Mouse (Mus musculus): ENCODE results near the gene Catsper2. TPM values are rescaled to one million over a fixed set of nuclear protein-coding genes. Genes with fewer than 3 reads are reported as not detected.
A peak's percentile ranks its signal among the peaks of the same experiment; 100 is the strongest.
"Not testable (repeated sequence)": the region's sequence is repeated elsewhere in the genome, so short reads cannot be mapped to it uniquely, and the experiment has no call there.

Gene Catsper2
- polyA plus RNA-seq, 1 experiment from 2014 or later: 3.8 TPM

DNA sequence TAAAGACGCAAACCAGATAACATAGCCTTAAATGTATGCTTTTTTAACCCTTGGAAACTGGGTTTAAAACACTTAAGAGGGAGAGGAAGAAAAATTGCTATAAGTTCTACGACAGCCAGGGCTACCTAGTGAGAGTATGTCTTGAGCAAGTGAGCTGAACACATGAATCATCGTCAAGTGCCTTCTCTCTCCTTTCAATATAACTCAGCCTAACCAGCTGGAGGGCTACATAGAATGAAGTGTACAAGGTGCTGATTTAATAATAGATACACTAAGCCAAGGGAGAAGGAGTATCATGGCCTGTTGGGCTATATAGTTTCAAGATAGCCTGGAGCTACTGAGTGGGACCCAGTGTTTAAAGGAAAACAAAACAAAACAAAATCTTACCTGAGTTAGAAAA lies 4.9 kb upstream of the Catsper2 start:
- no peak overlapping the region for H3K9ac ChIP-seq (replicated peaks)
- no peak overlapping the region for H3K27ac ChIP-seq (replicated peaks)
- 93% methylated on average over 3 of the region's 3 CpGs for WGBS
- H3K4me3 ChIP-seq: no peak overlapping the region
- ATAC-seq (replicated peaks): no peak
- no peaks in the 10 kb centered on the region for H3K9me3 ChIP-seq
- no peak overlapping the region for H3K4me2 ChIP-seq (replicated peaks)
- H3K4me1 ChIP-seq: peaks cover 23% of the 10 kb centered on the region
- H3K27me3 ChIP-seq: no peaks in the 10 kb centered on the region
- H3K36me3 ChIP-seq: peaks cover 36% of the 10 kb centered on the region

- Histone ChIP-seq H3K9me3 (no peaks in the 10 kb centered on the region), H3K27me3 (no peaks in the 10 kb centered on the region), H3K4me1 (peaks cover 31% of the 10 kb centered on the region), H3K27ac (replicated peaks) (no peak overlapping the region), H3K9ac (replicated peaks) (no peak overlapping the region), H3K36me3 (peaks cover 18% of the 10 kb centered on the region), H3K4me3 (no peak overlapping the region), H3K4me2 (replicated peaks) (0 out of 2 replicates have a peak overlapping the region, but pooled peaks have one; percentile 1)
- no peak for ATAC-seq (replicated peaks)
- 95% methylated on average over 6 of the region's 6 CpGs for WGBS
These were observed 2.8 kb upstream of the Catsper2 start for GRCm38 (mm10) chr2:121416356-121416755.

DNA sequence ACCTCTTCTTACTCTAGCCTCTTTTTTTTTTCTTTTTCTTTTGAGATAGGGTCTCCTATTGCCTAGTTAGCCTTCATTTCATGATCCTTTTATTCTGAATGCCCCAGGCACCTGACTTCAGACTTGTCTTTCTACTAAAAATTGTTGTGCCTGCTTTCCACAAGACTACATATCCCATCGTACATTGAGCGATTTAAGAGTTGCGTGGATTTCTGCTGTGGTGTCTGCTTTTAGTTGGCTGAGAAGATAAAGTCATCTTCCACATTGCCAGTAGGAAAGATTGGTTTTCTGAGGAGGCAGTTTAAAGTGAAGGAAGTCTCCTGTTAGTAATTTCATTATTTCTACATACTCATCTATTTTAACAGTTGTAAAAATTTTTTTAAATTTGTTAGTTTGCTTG lies 2.0 kb upstream of the Catsper2 start:
- ATAC-seq (replicated peaks): no peak
- H3K9ac ChIP-seq (replicated peaks): peak overlapping the region; percentile 97; the same call in 1 of the 2 replicates
- H3K4me1 ChIP-seq: peaks cover 31% of the 10 kb centered on the region
- H3K4me2 ChIP-seq (replicated peaks): peak overlapping the region; percentile 70
- no peak overlapping the region for H3K27ac ChIP-seq (replicated peaks)
- WGBS: 87% methylated on average over 3 of the region's 3 CpGs
- peak overlapping the region; percentile 91; the same call in 1 of the 2 replicates for H3K4me3 ChIP-seq
- peaks cover 16% of the 10 kb centered on the region for H3K36me3 ChIP-seq
- no peaks in the 10 kb centered on the region for H3K9me3 ChIP-seq
- H3K27me3 ChIP-seq: no peaks in the 10 kb centered on the region

GRCm38 (mm10) chr2:121415103-121415502 lies 1.5 kb upstream of the Catsper2 start:
- no peak overlapping the region for H3K27ac ChIP-seq (replicated peaks)
- peak overlapping the region; percentile 91 for H3K4me3 ChIP-seq
- H3K27me3 ChIP-seq: no peaks in the 10 kb centered on the region
- H3K4me2 ChIP-seq (replicated peaks): peak overlapping the region; percentile 70
- ATAC-seq (replicated peaks): no peak
- WGBS: 65% methylated on average over 3 of the region's 3 CpGs
- peak overlapping the region; percentile 97; the same call in 1 of the 2 replicates for H3K9ac ChIP-seq (replicated peaks)
- no peaks in the 10 kb centered on the region for H3K9me3 ChIP-seq
- H3K4me1 ChIP-seq: peaks cover 31% of the 10 kb centered on the region
- peaks cover 16% of the 10 kb centered on the region for H3K36me3 ChIP-seq

DNA sequence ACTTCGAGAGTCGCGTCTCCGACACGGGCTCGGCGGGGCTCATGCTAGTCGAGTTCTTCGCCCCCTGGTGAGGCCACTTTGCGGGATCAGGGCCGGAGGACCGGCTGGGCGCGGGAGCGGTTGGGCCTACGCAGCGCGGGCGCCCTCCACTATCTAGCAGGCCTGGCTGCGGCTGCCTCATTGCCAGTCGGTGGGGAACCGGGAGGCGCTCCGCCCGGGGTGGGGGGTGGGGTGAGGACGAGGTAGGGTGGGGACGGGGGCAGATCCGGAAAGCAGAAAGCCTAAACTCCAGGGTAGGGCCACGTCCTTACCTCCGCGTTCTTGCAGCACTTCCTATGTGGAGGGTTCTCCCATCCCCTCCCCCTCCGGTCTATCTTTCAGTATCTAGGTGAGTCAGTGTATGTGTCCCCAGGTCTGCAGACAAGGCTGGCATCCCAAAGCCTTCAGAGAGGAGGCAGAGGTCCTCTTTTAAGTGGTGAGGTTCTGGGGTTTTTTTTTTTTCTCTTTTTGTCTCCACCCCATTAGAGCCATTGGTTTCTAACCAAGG lies 620 bp upstream of the Catsper2 start:
- Histone ChIP-seq H3K27ac (replicated peaks) (peak overlapping the region; percentile 97), H3K4me3 (peak overlapping the region; percentile 91), H3K36me3 (peaks cover 12% of the 10 kb centered on the region), H3K4me2 (replicated peaks) (peak overlapping the region; percentile 70), H3K9ac (replicated peaks) (peak overlapping the region; percentile 97), H3K4me1 (peaks cover 31% of the 10 kb centered on the region), H3K9me3 (no peaks in the 10 kb centered on the region), H3K27me3 (no peaks in the 10 kb centered on the region)
- WGBS: under 1% methylated on average over 32 of the region's 32 CpGs
- peak; percentile 65 for ATAC-seq (replicated peaks)

GRCm38 (mm10) chr2:121412843-121413386 lies 677 bp downstream of the Catsper2 start:
- 12% methylated on average over 4 of the region's 4 CpGs for WGBS
- H3K9me3 ChIP-seq: no peaks in the 10 kb centered on the region
- H3K9ac ChIP-seq (replicated peaks): peak overlapping the region; percentile 69
- peaks cover 31% of the 10 kb centered on the region for H3K4me1 ChIP-seq
- no peaks in the 10 kb centered on the region for H3K27me3 ChIP-seq
- H3K27ac ChIP-seq (replicated peaks): peak overlapping the region; percentile 97
- H3K4me3 ChIP-seq: peak overlapping the region; percentile 91
- peaks cover 5% of the 10 kb centered on the region; the same call in 1 of the 2 replicates for H3K36me3 ChIP-seq
- no peak for ATAC-seq (replicated peaks)
- H3K4me2 ChIP-seq (replicated peaks): peak overlapping the region; percentile 47

DNA sequence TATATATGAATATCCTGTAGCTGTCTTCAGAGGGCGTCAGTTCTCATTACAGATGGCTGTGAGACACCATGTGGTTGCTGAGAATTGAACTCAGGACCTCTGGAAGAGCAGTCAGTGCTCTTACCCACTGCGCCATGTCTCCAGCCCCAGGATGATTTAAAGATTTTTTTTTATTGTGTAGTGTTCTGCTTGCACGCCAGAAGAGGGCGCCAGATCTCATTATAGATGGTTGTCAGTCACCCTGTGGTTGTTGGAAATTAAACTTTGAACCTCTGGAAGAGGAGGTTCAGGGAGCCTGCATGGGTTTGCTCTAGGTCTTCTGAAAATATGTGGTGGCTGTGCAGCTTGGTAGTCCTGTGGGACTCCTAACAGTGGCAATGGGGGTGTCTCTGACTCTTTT lies 5.4 kb downstream of the Catsper2 start:
- Histone ChIP-seq H3K4me3 (no peak overlapping the region), H3K4me1 (peaks cover 8% of the 10 kb centered on the region), H3K27me3 (no peaks in the 10 kb centered on the region), H3K4me2 (replicated peaks) (no peak overlapping the region), H3K27ac (replicated peaks) (no peak overlapping the region), H3K36me3 (no peaks in the 10 kb centered on the region), H3K9me3 (no peaks in the 10 kb centered on the region), H3K9ac (replicated peaks) (no peak overlapping the region)
- ATAC-seq (replicated peaks): no peak
- WGBS: 33% methylated on average over 4 of the region's 4 CpGs

DNA sequence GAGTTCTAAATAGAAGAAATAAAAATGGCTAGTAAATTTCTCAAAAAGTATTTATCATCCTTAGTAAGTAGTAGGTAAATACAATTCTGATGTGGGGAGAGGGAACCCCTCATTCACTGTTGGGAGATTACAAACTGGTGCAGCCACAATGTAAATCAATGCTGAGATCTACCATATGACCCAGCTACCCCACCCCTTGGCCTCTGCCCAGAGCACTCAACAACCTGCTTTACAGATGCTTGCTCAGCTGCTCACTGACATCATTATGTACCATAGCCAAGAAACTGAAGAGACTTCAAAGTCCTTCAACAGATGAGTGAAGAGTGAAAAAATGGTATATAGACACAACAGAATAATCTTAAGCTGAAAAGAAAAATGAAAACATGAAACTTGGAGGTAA lies 10.3 kb downstream of the Catsper2 start:
- no peaks in the 10 kb centered on the region for H3K9me3 ChIP-seq
- H3K27me3 ChIP-seq: no peaks in the 10 kb centered on the region
- no peak overlapping the region for H3K4me2 ChIP-seq (replicated peaks)
- no peaks in the 10 kb centered on the region for H3K4me1 ChIP-seq
- H3K9ac ChIP-seq (replicated peaks): no peak overlapping the region
- H3K36me3 ChIP-seq: no peaks in the 10 kb centered on the region
- ATAC-seq (replicated peaks): no peak
- no peak overlapping the region for H3K27ac ChIP-seq (replicated peaks)
- no peak overlapping the region for H3K4me3 ChIP-seq

DNA sequence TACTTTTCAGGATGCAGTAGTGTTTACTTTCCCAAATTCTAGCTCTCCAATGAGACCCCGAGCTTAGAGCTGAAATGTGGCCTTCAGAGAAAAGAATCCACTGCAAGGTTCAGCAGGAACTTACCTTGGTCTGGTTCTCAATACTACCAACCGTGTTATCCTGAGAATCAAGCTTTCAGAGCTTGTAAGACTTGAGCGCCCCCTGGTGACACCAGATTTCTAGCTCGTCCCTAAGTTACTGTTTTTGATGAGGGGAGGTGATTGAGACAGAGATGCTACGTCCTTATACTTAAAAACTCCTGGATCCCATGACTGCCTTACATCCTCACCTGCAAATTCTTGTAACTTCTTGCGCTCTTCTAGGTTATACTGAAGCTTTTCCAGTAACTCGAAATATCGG lies 17.0 kb downstream of the Catsper2 start:
- no peaks in the 10 kb centered on the region for H3K36me3 ChIP-seq
- no peaks in the 10 kb centered on the region for H3K9me3 ChIP-seq
- no peak overlapping the region for H3K4me3 ChIP-seq
- H3K4me2 ChIP-seq (replicated peaks): no peak overlapping the region
- H3K27me3 ChIP-seq: no peaks in the 10 kb centered on the region
- WGBS: 14% methylated on average over 8 of the region's 8 CpGs
- no peak for ATAC-seq (replicated peaks)
- no peak overlapping the region for H3K9ac ChIP-seq (replicated peaks)
- H3K4me1 ChIP-seq: no peaks in the 10 kb centered on the region
- no peak overlapping the region for H3K27ac ChIP-seq (replicated peaks)

- ATAC-seq (replicated peaks); H3K4me3 ChIP-seq; H3K4me2 ChIP-seq (replicated peaks); H3K27me3 ChIP-seq; H3K27ac ChIP-seq (replicated peaks); H3K4me1 ChIP-seq; H3K9me3 ChIP-seq; H3K36me3 ChIP-seq; H3K9ac ChIP-seq (replicated peaks): not testable (repeated sequence)
- 92% methylated on average over 17 of the region's 17 CpGs for WGBS
These were observed 26.5 kb downstream of the Catsper2 start, which contains the start of gene Strc for GRCm38 (mm10) chr2:121386961-121387575. Gene Strc, minus strand, starts transcription at chr2:121387168.

DNA sequence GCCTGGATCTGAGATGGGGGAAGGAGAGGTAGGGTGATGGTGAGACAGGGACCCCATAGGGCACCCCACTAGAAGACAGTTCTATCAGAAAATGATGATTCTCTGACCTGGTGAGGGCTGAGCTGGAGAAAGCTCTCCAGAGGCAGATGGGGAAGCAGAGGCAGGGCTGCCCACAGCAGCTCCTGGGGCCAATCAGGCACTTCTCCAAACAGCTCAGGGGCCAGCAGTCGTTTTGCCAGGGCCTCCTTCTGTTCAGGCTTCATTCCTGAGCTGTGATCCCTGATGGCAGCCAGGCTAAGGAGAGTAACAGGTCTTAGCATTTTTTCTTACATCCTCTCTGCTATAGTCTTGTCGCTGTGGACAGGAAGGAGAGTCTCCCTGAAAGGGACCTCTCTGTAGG lies 38.8 kb downstream of the Catsper2 start:
- H3K36me3 ChIP-seq: no peaks in the 10 kb centered on the region
- H3K4me2 ChIP-seq (replicated peaks): no peak overlapping the region
- ATAC-seq (replicated peaks): no peak
- no peaks in the 10 kb centered on the region for H3K9me3 ChIP-seq
- no peaks in the 10 kb centered on the region for H3K4me1 ChIP-seq
- no peak overlapping the region for H3K27ac ChIP-seq (replicated peaks)
- H3K9ac ChIP-seq (replicated peaks): no peak overlapping the region
- no peaks in the 10 kb centered on the region for H3K27me3 ChIP-seq
- 67% methylated on average over 2 of the region's 2 CpGs for WGBS
- H3K4me3 ChIP-seq: no peak overlapping the region

DNA sequence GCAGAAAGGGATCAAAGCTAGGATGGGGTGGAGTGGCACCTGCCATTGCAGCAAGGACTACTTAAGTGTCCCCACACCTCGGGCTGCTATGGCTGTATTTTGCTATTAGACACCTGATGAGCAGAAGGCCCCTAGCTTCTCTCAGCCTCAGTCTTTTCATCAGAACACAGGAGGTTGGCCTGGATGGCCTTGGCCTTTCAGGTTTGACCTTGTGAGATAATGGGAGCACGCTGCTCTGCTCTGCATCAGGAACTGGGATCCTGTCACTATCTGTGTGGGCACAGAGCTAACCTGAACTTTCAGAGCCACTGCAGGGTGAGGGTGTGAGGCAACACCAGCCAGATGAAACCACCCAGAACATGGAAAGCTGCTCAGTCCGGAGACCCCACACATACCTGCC lies 41.3 kb downstream of the Catsper2 start:
- WGBS: 79% methylated on average over 3 of the region's 3 CpGs
- Histone ChIP-seq H3K9ac (replicated peaks) (no peak overlapping the region), H3K27me3 (no peaks in the 10 kb centered on the region), H3K9me3 (no peaks in the 10 kb centered on the region), H3K4me3 (no peak overlapping the region), H3K27ac (replicated peaks) (no peak overlapping the region), H3K36me3 (no peaks in the 10 kb centered on the region), H3K4me1 (peaks cover 4% of the 10 kb centered on the region; the same call in 1 of the 2 replicates), H3K4me2 (replicated peaks) (no peak overlapping the region)
- ATAC-seq (replicated peaks): no peak

Data from forebrain, embryonic 15.5 days (tissue).